Mouse (Mus musculus) MEL (cell line): ENCODE data around the gene Kat7. TPM values are rescaled to one million over a fixed set of nuclear protein-coding genes. Genes with fewer than 3 reads are reported as not detected.
A peak's percentile ranks its signal among the peaks of the same experiment; 100 is the strongest.

Experiments
- DNase-seq: peaks from one replicate; pipeline ENCODE4 v3.0.0; 2011; ENCODE audit warnings: low read depth, low spot score
- H3K27ac ChIP-seq: 2 replicates; pipeline ENCODE4 v1.5.1; 2012; ENCODE audit warnings: low read depth, mild to moderate bottlenecking, control low read depth, low read length, moderate library complexity; ENCODE audit not compliant: control insufficient read depth
- H3K27me3 ChIP-seq, 2 experiments: fragments of 150-350 bp in 1 of 2; sonication (generic) in 1 of 2; 2 replicates each; pipeline ENCODE4 v1.6.1; 2012; ENCODE audit warnings: low read length in 2 of 2, mild to moderate bottlenecking in 2 of 2, improper control_type of control experiment in 1 of 2, moderate library complexity in 1 of 2; ENCODE audit not compliant: insufficient read depth in 2 of 2, control insufficient read depth in 1 of 2
- H3K36me3 ChIP-seq, 2 experiments: 2 replicates each; pipeline ENCODE4 v1.6.1; 2012 to 2014; ENCODE audit warnings: low read length in 2 of 2, improper control_type of control experiment in 1 of 2, inconsistent platforms in 1 of 2, mild to moderate bottlenecking in 1 of 2; ENCODE audit not compliant: insufficient read depth in 2 of 2, control insufficient read depth in 1 of 2
- H3K4me1 ChIP-seq, 2 experiments: fragments of 150-350 bp in 1 of 2; sonication (generic) in 1 of 2; 2 replicates each; pipeline ENCODE4 v1.6.1; 2012; ENCODE audit warnings: low read length in 2 of 2, improper control_type of control experiment in 1 of 2, mild to moderate bottlenecking in 1 of 2; ENCODE audit not compliant: insufficient read depth in 2 of 2, control insufficient read depth in 1 of 2
- H3K4me3 ChIP-seq, 2 experiments: fragments of 150-350 bp in 1 of 2; sonication (generic) in 1 of 2; 2 replicates each; pipeline ENCODE4 v1.5.1; 2012; ENCODE audit warnings: low read depth in 2 of 2, low read length in 2 of 2, mild to moderate bottlenecking in 2 of 2, moderate library complexity in 2 of 2, control low read depth in 1 of 2, improper control_type of control experiment in 1 of 2; ENCODE audit not compliant: control insufficient read depth in 1 of 2, insufficient read depth in 1 of 2
- H3K79me2 ChIP-seq: 2 replicates; pipeline ENCODE4 v1.6.1; 2012; ENCODE audit warnings: mild to moderate bottlenecking, low read length, moderate library complexity; ENCODE audit not compliant: control insufficient read depth, poor library complexity, insufficient read depth
- H3K9ac ChIP-seq: 2 replicates; pipeline ENCODE4 v1.6.1; 2012; ENCODE audit warnings: low read depth, mild to moderate bottlenecking, control low read depth, low read length, moderate library complexity; ENCODE audit not compliant: control insufficient read depth, poor library complexity, severe bottlenecking
- H3K9me3 ChIP-seq: fragments of 150-350 bp; sonication (generic); replicated peaks from 2 replicates; pipeline ENCODE4 v1.6.1; 2012; ENCODE audit warnings: mild to moderate bottlenecking, low read length, improper control_type of control experiment, moderate library complexity; ENCODE audit not compliant: insufficient read depth
- BHLHE40 ChIP-seq: IDR thresholded peaks from 2 replicates; pipeline ENCODE4 v1.6.1; 2012; ENCODE audit warnings: low read depth, mild to moderate bottlenecking, inconsistent platforms, low read length, improper control_type of control experiment, borderline replicate concordance
- CHD1 ChIP-seq: IDR thresholded peaks from 2 replicates; pipeline ENCODE4 v1.6.1; 2012; ENCODE audit warnings: low read depth, mild to moderate bottlenecking, inconsistent platforms, low read length, improper control_type of control experiment
- CHD2 ChIP-seq: IDR thresholded peaks from 2 replicates; pipeline ENCODE4 v1.6.1; 2011; ENCODE audit warnings: low read length, improper control_type of control experiment
- CTCF ChIP-seq, 3 experiments: IDR thresholded peaks in 2 of 3; conservative IDR thresholded peaks in 1 of 3; 2 replicates each; pipeline ENCODE4 v1.5.1; 2011 to 2012; ENCODE audit warnings: low read length in 3 of 3, low read depth in 2 of 3, mild to moderate bottlenecking in 2 of 3, improper control_type of control experiment in 1 of 3, inconsistent platforms in 1 of 3, mixed read lengths in 1 of 3, moderate library complexity in 1 of 3; ENCODE audit not compliant: control insufficient read depth in 1 of 3, insufficient read depth in 1 of 3, poor library complexity in 1 of 3, severe bottlenecking in 1 of 3
- E2F4 ChIP-seq: IDR thresholded peaks from 2 replicates; pipeline ENCODE4 v1.6.1; 2011; ENCODE audit warnings: low read depth, low read length, improper control_type of control experiment, borderline replicate concordance
- EP300 ChIP-seq, 2 experiments: IDR thresholded peaks; 2 replicates each; pipeline ENCODE4 v1.6.1; 2011; ENCODE audit warnings: improper control_type of control experiment in 2 of 2, low read length in 2 of 2, low read depth in 1 of 2, mild to moderate bottlenecking in 1 of 2
- ETS1 ChIP-seq: IDR thresholded peaks from 2 replicates; pipeline ENCODE4 v1.6.1; 2012; ENCODE audit warnings: low read depth, mild to moderate bottlenecking, inconsistent platforms, low read length, improper control_type of control experiment, moderate library complexity
- GABPA ChIP-seq: IDR thresholded peaks from 2 replicates; pipeline ENCODE4 v1.6.1; 2012; ENCODE audit warnings: low read depth, mild to moderate bottlenecking, inconsistent platforms, low read length, improper control_type of control experiment, moderate library complexity
- GATA1 ChIP-seq: IDR thresholded peaks from 2 replicates; pipeline ENCODE4 v1.6.1; 2011; ENCODE audit warnings: low read depth, low read length, improper control_type of control experiment
- HCFC1 ChIP-seq: IDR thresholded peaks from 2 replicates; pipeline ENCODE4 v1.6.1; 2012; ENCODE audit warnings: low read depth, mild to moderate bottlenecking, inconsistent platforms, low read length, improper control_type of control experiment, moderate library complexity
- KAT2A ChIP-seq: conservative IDR thresholded peaks from 2 replicates; pipeline ENCODE4 v1.6.1; 2012; ENCODE audit warnings: low read depth, low read length, improper control_type of control experiment, inconsistent platforms
- MAFK ChIP-seq: IDR thresholded peaks from 2 replicates; pipeline ENCODE4 v1.6.1; 2011; ENCODE audit warnings: low read depth, mild to moderate bottlenecking, low read length, improper control_type of control experiment, borderline replicate concordance
- MAX ChIP-seq: IDR thresholded peaks from 2 replicates; pipeline ENCODE4 v1.6.1; 2011; ENCODE audit warnings: low read length, improper control_type of control experiment
- MAZ ChIP-seq: IDR thresholded peaks from 2 replicates; pipeline ENCODE4 v1.6.1; 2012; ENCODE audit warnings: low read depth, mild to moderate bottlenecking, inconsistent platforms, low read length, improper control_type of control experiment
- MEF2A ChIP-seq: IDR thresholded peaks from 2 replicates; pipeline ENCODE4 v1.6.1; 2014; ENCODE audit warnings: low read depth, mild to moderate bottlenecking, inconsistent platforms, low read length, improper control_type of control experiment; ENCODE audit not compliant: poor library complexity, insufficient replicate concordance, severe bottlenecking; ENCODE audit errors: extremely low read depth
- MXI1 ChIP-seq: IDR thresholded peaks from 2 replicates; pipeline ENCODE4 v1.6.1; 2011; ENCODE audit warnings: mild to moderate bottlenecking, low read depth, low read length, improper control_type of control experiment
- MYB ChIP-seq: IDR thresholded peaks from 2 replicates; pipeline ENCODE4 v1.6.1; 2011; ENCODE audit warnings: mild to moderate bottlenecking, low read depth, low read length, improper control_type of control experiment
- MYC ChIP-seq: IDR thresholded peaks from 2 replicates; pipeline ENCODE4 v1.6.1; 2011; ENCODE audit warnings: low read depth, mild to moderate bottlenecking, low read length, improper control_type of control experiment, moderate library complexity
- NELFE ChIP-seq: IDR thresholded peaks from 2 replicates; pipeline ENCODE4 v1.6.1; 2011; ENCODE audit warnings: low read depth, low read length, improper control_type of control experiment
- NRF1 ChIP-seq: IDR thresholded peaks from 2 replicates; pipeline ENCODE4 v1.6.1; 2014; ENCODE audit warnings: low read depth, mild to moderate bottlenecking, inconsistent platforms, low read length, improper control_type of control experiment, moderate library complexity; ENCODE audit not compliant: poor library complexity, insufficient read depth, severe bottlenecking
- POLR2A ChIP-seq, 2 experiments: IDR thresholded peaks; 2 replicates each; pipeline ENCODE4 v1.6.1; 2011 to 2012; ENCODE audit warnings: low read length in 2 of 2, mild to moderate bottlenecking in 2 of 2, control low read depth in 1 of 2, improper control_type of control experiment in 1 of 2, low read depth in 1 of 2, moderate library complexity in 1 of 2; ENCODE audit not compliant: control insufficient read depth in 1 of 2, insufficient read depth in 1 of 2, poor library complexity in 1 of 2
- POLR2AphosphoS2 ChIP-seq: IDR thresholded peaks from 2 replicates; pipeline ENCODE4 v1.6.1; 2011; ENCODE audit warnings: low read length, improper control_type of control experiment
- POLR2AphosphoS5 ChIP-seq: IDR thresholded peaks from 2 replicates; pipeline ENCODE4 v1.6.1; 2012; ENCODE audit warnings: low read depth, borderline replicate concordance, mild to moderate bottlenecking, inconsistent platforms, low read length, moderate library complexity, mixed read lengths
- RAD21 ChIP-seq: IDR thresholded peaks from 2 replicates; pipeline ENCODE4 v1.6.1; 2011; ENCODE audit warnings: mild to moderate bottlenecking, low read depth, low read length, improper control_type of control experiment
- RCOR1 ChIP-seq: IDR thresholded peaks from 2 replicates; pipeline ENCODE4 v1.6.1; 2012; ENCODE audit warnings: low read depth, mild to moderate bottlenecking, inconsistent platforms, low read length, improper control_type of control experiment
- SIN3A ChIP-seq: IDR thresholded peaks from 2 replicates; pipeline ENCODE4 v1.6.1; 2012; ENCODE audit warnings: low read length, improper control_type of control experiment, inconsistent platforms
- TAL1 ChIP-seq: IDR thresholded peaks from 2 replicates; pipeline ENCODE4 v1.6.1; 2012; ENCODE audit warnings: mild to moderate bottlenecking, inconsistent platforms, low read length, moderate library complexity, mixed read lengths
- TBP ChIP-seq: IDR thresholded peaks from 2 replicates; pipeline ENCODE4 v1.8.0; 2011; ENCODE audit warnings: low read depth, low read length, improper control_type of control experiment
- TCF12 ChIP-seq: IDR thresholded peaks from 2 replicates; pipeline ENCODE4 v1.6.1; 2014; ENCODE audit warnings: low read depth, mild to moderate bottlenecking, inconsistent platforms, low read length, improper control_type of control experiment, moderate library complexity
- UBTF ChIP-seq: IDR thresholded peaks from 2 replicates; pipeline ENCODE4 v1.6.1; 2012; ENCODE audit warnings: low read depth, mild to moderate bottlenecking, inconsistent platforms, low read length, improper control_type of control experiment, moderate library complexity, borderline replicate concordance; ENCODE audit not compliant: insufficient read depth
- USF1 ChIP-seq: IDR thresholded peaks from 2 replicates; pipeline ENCODE4 v1.6.1; 2014; ENCODE audit warnings: low read depth, mild to moderate bottlenecking, inconsistent platforms, low read length, improper control_type of control experiment, moderate library complexity
- USF2 ChIP-seq, 2 experiments: IDR thresholded peaks; 2 replicates each; pipeline ENCODE4 v1.6.1; 2011 to 2012; ENCODE audit warnings: improper control_type of control experiment in 2 of 2, low read length in 2 of 2, borderline replicate concordance in 1 of 2, inconsistent platforms in 1 of 2, low read depth in 1 of 2, mild to moderate bottlenecking in 1 of 2; ENCODE audit not compliant: insufficient read depth in 1 of 2
- ZC3H11A ChIP-seq: IDR thresholded peaks from 2 replicates; pipeline ENCODE4 v1.6.1; 2012; ENCODE audit warnings: low read depth, mild to moderate bottlenecking, inconsistent platforms, low read length, improper control_type of control experiment
- ZKSCAN1 ChIP-seq: IDR thresholded peaks from 2 replicates; pipeline ENCODE4 v1.6.1; 2012; ENCODE audit warnings: low read depth, mild to moderate bottlenecking, inconsistent platforms, low read length, improper control_type of control experiment, moderate library complexity
- ZMIZ1 ChIP-seq: IDR thresholded peaks from 2 replicates; pipeline ENCODE4 v1.6.1; 2012; ENCODE audit warnings: low read depth, mild to moderate bottlenecking, inconsistent platforms, low read length, improper control_type of control experiment, moderate library complexity
- ZNF384 ChIP-seq: IDR thresholded peaks from 2 replicates; pipeline ENCODE4 v1.6.1; 2012; ENCODE audit warnings: low read depth, mild to moderate bottlenecking, inconsistent platforms, low read length, improper control_type of control experiment
- polyA plus RNA-seq, 2 experiments: library from polyadenylated mRNA; stranded (reverse) in 1 of 2; unstranded in 1 of 2; fragments of >175 nt in 1 of 2; fragments of >200 nt in 1 of 2; gene quantifications; 2 replicates each; pipeline versions ENCODE4 v1.2.1 to v1.2.4; 2012; ENCODE audit warnings: low replicate concordance in 2 of 2, low read depth in 1 of 2; ENCODE audit not compliant: insufficient read length in 2 of 2, insufficient read depth in 1 of 2, missing spikeins in 1 of 2
- total RNA-seq: library from RNA; depleted of rRNA; stranded (reverse); fragments of 300-350 nt; gene quantifications from 2 replicates; pipeline ENCODE4 v1.2.3, GENCODE M21; 2012

The Kat7 gene
- total and polyA plus RNA-seq, 3 experiments = 81.4 to 100 (median 95.4) TPM

DNA sequence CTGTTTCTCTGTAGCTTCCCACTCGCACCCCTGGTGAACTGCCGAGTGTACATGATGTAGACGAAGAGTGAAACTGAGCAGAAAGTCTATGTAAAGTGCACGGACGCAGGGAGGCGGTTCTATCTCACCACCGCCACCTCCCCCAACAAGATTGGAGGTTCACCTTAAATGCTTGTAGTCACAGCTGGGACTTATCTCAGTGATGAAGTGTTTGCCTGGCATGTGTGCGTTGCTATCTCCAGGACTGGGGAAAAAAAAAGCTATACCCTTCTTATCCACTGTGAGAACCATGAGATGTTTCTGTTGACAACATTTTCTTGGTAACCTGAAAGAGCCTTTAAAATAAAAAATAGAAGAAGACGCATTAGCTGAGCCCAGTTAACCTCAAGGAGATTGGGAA lies 8.1 kb upstream of the Kat7 start:
- Histone ChIP-seq H3K27ac (peak overlapping the region; percentile 2), H3K9ac (peak overlapping the region; percentile 3)
- TF ChIP-seq E2F4 (no peak), RAD21 (no peak), NELFE (no peak), POLR2AphosphoS5 (no peak), TBP (0 out of 2 replicates have a peak, but pooled peaks have one; percentile 24), RCOR1 (peak; percentile 89), POLR2A (IDR thresholded peaks at IDR 0.05; ENCODE audit: control insufficient read depth in 1 of 2, insufficient read depth in 1 of 2, low read depth in 1 of 2, low read length in 2 of 2, poor library complexity in 1 of 2) (no peak), SIN3A (peak; percentile 99), TAL1 (no peak), MEF2A (peak; percentile 72; the same call in 1 of the 2 replicates), MYB (peak; percentile 16; the same call in 1 of the 2 replicates), USF2 (IDR thresholded peaks at IDR 0.05; ENCODE audit: borderline replicate concordance in 1 of 2, insufficient read depth in 1 of 2, low read depth in 1 of 2, low read length in 2 of 2) (no peak), USF1 (no peak; the same call in 1 of the 2 replicates), KAT2A (0 out of 2 replicates have a peak, but pooled peaks have one; percentile 45), POLR2AphosphoS2 (no peak), EP300 (IDR thresholded peaks at IDR 0.05; ENCODE audit: low read depth in 1 of 2, low read length in 2 of 2) (peak; percentile 81 to 90), ZMIZ1 (peak; percentile 42; the same call in 1 of the 2 replicates), UBTF (no peak), GATA1 (peak; percentile 91), MAX (peak; percentile 67), ZKSCAN1 (peak; percentile 56; the same call in 1 of the 2 replicates), MAZ (peak; percentile 53; the same call in 1 of the 2 replicates), ZC3H11A (peak; percentile 14; the same call in 1 of the 2 replicates), MXI1 (peak; percentile 94), MYC (peak; percentile 64), MAFK (peak; percentile 70; the same call in 1 of the 2 replicates), NRF1 (peak; percentile 21; the same call in 1 of the 2 replicates), ETS1 (peak; percentile 100), BHLHE40 (peak; percentile 90), ZNF384 (peak; percentile 97), TCF12 (peak; percentile 96), HCFC1 (0 out of 2 replicates have a peak, but pooled peaks have one; percentile 56), CTCF (IDR thresholded peaks at IDR 0.05 in 2 of 3, conservative IDR thresholded peaks at IDR 0.05 in 1 of 3; ENCODE audit: control insufficient read depth in 1 of 3, insufficient read depth in 1 of 3, low read depth in 2 of 3, low read length in 3 of 3, poor library complexity in 1 of 3, severe bottlenecking in 1 of 3) (no peak; a peak in 1 of 6 replicates), GABPA (no peak), CHD1 (no peak), CHD2 (peak; percentile 50; the same call in 1 of the 2 replicates)

More for the DNA sequence above, 8.1 kb upstream of the Kat7 start:
- Histone ChIP-seq H3K27me3 (no peaks in the 10 kb centered on the region), H3K36me3 (peaks cover 0 to 48% of the 10 kb centered on the region in 2 experiments; a peak in 2 of 4 replicates), H3K79me2 (no peaks in the 10 kb centered on the region), H3K4me1 (peaks cover 47 to 51% of the 10 kb centered on the region in 2 experiments), H3K4me3 (peak overlapping the region; percentile 32 to 46), H3K9me3 (no peaks in the 10 kb centered on the region)
- peak; percentile 85 for DNase-seq
